Mouse (Mus musculus): ENCODE data around the gene Smim23. TPM values are rescaled to one million over a fixed set of nuclear protein-coding genes. Genes with fewer than 3 reads are reported as not detected.

Gene Smim23
- total and polyA plus RNA-seq, 2 experiments from 2014 or later: not detected

DNA sequence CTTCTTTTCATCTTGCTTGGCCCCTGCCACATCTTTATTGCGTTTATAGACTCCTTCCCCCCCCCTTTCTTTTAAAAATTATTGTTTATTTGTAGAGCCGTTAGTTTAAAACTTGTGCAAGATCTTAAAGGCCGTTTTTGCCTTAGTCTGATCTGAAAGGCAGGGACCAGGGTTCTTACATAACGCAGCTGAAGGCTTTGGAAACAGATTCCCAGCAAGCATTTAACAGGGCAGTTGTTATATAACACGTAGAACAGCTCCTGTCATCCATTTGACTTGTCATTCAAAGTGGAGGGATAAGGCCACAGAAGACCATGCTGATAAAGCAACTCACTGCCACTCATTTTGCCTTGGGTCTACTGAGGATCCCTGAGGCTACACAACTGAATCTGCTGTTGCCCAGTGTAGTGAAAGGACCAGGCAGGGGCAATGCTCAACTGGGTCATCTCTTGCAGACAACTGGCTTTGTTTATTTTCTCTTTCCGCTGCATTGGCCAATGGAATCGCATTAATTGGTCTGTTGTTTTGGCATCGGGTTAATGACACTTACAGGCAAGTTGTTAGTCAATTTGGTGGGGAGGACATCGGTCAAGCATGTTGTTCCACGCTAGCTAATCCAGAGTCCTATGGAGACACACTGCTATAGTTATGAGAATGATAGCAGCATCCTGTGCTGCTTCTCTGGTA, 29.5 kb downstream of the Smim23 start:
- no peaks in the 10 kb centered on the region for H3K9me3 ChIP-seq (replicated peaks; ENCODE audit: control insufficient read depth, low read length)
- no peak for TF ChIP-seq CTCF (IDR thresholded peaks at IDR 0.05; ENCODE audit: low read depth)
- no peak for TF ChIP-seq EP300 (IDR thresholded peaks at IDR 0.05; ENCODE audit: low read depth)
- ATAC-seq (ENCODE audit: insufficient read depth, low read depth): no peak
- DNase-seq (ENCODE audit: low spot score): no peak
- H3K27ac ChIP-seq (ENCODE audit: low read depth): no peak overlapping the region
- no peak overlapping the region for H3K4me3 ChIP-seq (ENCODE audit: low read depth, low read length)
- H3K27me3 ChIP-seq (ENCODE audit: control insufficient read depth, insufficient read depth, low read length): no peaks in the 10 kb centered on the region
- 0 out of 2 replicates have a peak, but pooled peaks cover 4% of the 10 kb centered on the region for H3K4me1 ChIP-seq (ENCODE audit: control insufficient read depth, insufficient read depth)
- 74% methylated on average over 10 of the region's 10 CpGs for WGBS
- no peaks in the 10 kb centered on the region for H3K36me3 ChIP-seq (replicated peaks; ENCODE audit: control insufficient read depth, insufficient read depth, low read length)
- no peak overlapping the region for H3K9ac ChIP-seq (replicated peaks; ENCODE audit: low read depth, low read length)
- no peak overlapping the region for H3K4me2 ChIP-seq (ENCODE audit: low read depth, low read length)

DNA sequence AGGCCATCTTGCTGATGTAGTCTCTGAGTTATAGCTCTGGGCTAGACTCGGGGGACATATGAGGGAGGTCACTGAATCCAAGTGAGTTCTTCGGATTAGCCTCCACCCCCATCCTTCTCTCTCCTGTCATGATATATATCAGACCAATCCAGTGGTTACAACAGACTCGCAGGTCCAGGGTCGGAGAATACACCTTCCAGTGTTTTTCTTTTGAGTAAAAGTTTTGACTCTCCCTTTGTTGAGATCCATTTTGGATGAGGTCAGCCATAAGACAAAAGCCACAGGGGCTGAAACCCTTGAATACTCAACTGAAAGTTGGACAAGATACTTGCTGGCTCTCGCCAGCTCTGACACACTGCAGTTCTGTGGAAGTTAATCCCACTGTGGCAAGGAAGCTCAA, 38.2 kb downstream of the Smim23 start:
- Histone ChIP-seq H3K9ac (replicated peaks; ENCODE audit: low read depth, low read length) (no peak overlapping the region), H3K36me3 (replicated peaks; ENCODE audit: control insufficient read depth, insufficient read depth, low read length) (no peaks in the 10 kb centered on the region), H3K4me2 (ENCODE audit: low read depth, low read length) (no peak overlapping the region), H3K9me3 (replicated peaks; ENCODE audit: control insufficient read depth, low read length) (no peaks in the 10 kb centered on the region), H3K27ac (ENCODE audit: low read depth) (no peak overlapping the region), H3K27me3 (ENCODE audit: control insufficient read depth, insufficient read depth, low read length) (no peaks in the 10 kb centered on the region), H3K4me3 (ENCODE audit: low read depth, low read length) (no peak overlapping the region), H3K4me1 (ENCODE audit: control insufficient read depth, insufficient read depth) (0 out of 2 replicates have a peak, but pooled peaks cover 12% of the 10 kb centered on the region)
- DNase-seq (ENCODE audit: low spot score): no peak
- 79% methylated on average over 5 of the region's 5 CpGs for WGBS
- no peak for TF ChIP-seq CTCF (IDR thresholded peaks at IDR 0.05; ENCODE audit: low read depth)
- no peak for TF ChIP-seq EP300 (IDR thresholded peaks at IDR 0.05; ENCODE audit: low read depth)
- ATAC-seq (ENCODE audit: insufficient read depth, low read depth): no peak

DNA sequence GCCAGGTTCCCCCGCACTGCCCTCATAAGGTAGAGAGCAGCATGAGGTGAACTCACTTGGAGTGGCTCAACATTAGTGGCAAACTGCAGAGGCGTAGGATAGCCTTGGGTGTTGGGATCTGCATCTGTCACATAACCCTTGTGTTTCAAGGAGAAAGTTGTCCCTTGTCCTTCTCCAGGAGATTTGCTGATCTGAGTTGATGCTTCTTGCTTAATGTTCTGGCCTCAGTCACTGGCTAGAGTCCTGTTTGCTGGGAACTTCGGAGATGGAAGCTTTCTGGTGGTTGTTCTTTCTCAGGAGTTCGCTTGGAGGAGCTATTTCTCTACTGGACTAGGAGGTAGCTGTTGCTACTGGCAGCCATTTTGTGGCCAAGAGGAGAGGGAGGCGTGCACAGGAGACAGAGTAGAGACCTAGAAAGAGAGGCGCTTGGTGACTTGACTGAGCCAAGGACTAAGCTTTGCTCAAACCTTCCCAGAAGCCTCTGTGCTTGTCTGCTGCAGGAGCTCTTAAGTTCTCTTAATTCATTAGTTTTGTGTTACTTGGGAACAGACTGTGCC, 38.7 kb downstream of the Smim23 start:
- H3K27ac ChIP-seq (ENCODE audit: low read depth): no peak overlapping the region
- TF ChIP-seq CTCF (IDR thresholded peaks at IDR 0.05; ENCODE audit: low read depth): no peak
- no peak for TF ChIP-seq EP300 (IDR thresholded peaks at IDR 0.05; ENCODE audit: low read depth)
- H3K27me3 ChIP-seq (ENCODE audit: control insufficient read depth, insufficient read depth, low read length): no peaks in the 10 kb centered on the region
- H3K9me3 ChIP-seq (replicated peaks; ENCODE audit: control insufficient read depth, low read length): no peaks in the 10 kb centered on the region
- no peak overlapping the region for H3K9ac ChIP-seq (replicated peaks; ENCODE audit: low read depth, low read length)
- WGBS: 78% methylated on average over 6 of the region's 6 CpGs
- no peak for ATAC-seq (ENCODE audit: insufficient read depth, low read depth)
- no peaks in the 10 kb centered on the region for H3K36me3 ChIP-seq (replicated peaks; ENCODE audit: control insufficient read depth, insufficient read depth, low read length)
- H3K4me3 ChIP-seq (ENCODE audit: low read depth, low read length): no peak overlapping the region
- 0 out of 2 replicates have a peak, but pooled peaks cover 15% of the 10 kb centered on the region for H3K4me1 ChIP-seq (ENCODE audit: control insufficient read depth, insufficient read depth)
- no peak overlapping the region for H3K4me2 ChIP-seq (ENCODE audit: low read depth, low read length)
- no peak for DNase-seq (ENCODE audit: low spot score)

DNA sequence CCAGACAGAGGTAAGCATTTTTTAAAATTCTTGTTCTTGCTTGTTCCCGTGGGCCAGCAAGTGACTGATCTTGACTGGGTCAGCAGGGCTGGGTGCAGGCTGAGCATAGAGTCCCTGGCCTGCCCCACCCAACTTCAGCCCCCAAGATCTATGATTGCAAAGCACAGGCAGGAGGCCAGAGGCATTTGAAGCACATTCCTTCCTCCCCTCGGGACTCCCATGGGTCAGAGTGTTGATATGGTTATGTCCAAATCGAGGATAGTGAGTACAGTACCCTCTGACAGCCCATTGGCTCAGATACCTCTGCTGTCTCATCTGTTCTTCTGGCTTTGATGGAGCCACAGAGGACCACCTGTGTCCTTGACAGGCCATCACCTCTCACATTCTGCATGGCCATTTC, 41.7 kb downstream of the Smim23 start:
- WGBS: 23% methylated on average over 3 of the region's 3 CpGs
- no peak overlapping the region for H3K9ac ChIP-seq (replicated peaks; ENCODE audit: low read depth, low read length)
- ATAC-seq (ENCODE audit: insufficient read depth, low read depth): peak; percentile 56
- H3K27me3 ChIP-seq (ENCODE audit: control insufficient read depth, insufficient read depth, low read length): no peaks in the 10 kb centered on the region
- H3K27ac ChIP-seq (ENCODE audit: low read depth): no peak overlapping the region
- DNase-seq (ENCODE audit: low spot score): no peak
- no peak overlapping the region for H3K4me3 ChIP-seq (ENCODE audit: low read depth, low read length)
- no peak overlapping the region for H3K4me2 ChIP-seq (ENCODE audit: low read depth, low read length)
- no peaks in the 10 kb centered on the region for H3K9me3 ChIP-seq (replicated peaks; ENCODE audit: control insufficient read depth, low read length)
- H3K4me1 ChIP-seq (ENCODE audit: control insufficient read depth, insufficient read depth): 0 out of 2 replicates have a peak, but pooled peaks cover 15% of the 10 kb centered on the region
- no peaks in the 10 kb centered on the region for H3K36me3 ChIP-seq (replicated peaks; ENCODE audit: control insufficient read depth, insufficient read depth, low read length)
- TF ChIP-seq EP300 (IDR thresholded peaks at IDR 0.05; ENCODE audit: low read depth): no peak
- TF ChIP-seq CTCF (IDR thresholded peaks at IDR 0.05; ENCODE audit: low read depth): no peak

DNA sequence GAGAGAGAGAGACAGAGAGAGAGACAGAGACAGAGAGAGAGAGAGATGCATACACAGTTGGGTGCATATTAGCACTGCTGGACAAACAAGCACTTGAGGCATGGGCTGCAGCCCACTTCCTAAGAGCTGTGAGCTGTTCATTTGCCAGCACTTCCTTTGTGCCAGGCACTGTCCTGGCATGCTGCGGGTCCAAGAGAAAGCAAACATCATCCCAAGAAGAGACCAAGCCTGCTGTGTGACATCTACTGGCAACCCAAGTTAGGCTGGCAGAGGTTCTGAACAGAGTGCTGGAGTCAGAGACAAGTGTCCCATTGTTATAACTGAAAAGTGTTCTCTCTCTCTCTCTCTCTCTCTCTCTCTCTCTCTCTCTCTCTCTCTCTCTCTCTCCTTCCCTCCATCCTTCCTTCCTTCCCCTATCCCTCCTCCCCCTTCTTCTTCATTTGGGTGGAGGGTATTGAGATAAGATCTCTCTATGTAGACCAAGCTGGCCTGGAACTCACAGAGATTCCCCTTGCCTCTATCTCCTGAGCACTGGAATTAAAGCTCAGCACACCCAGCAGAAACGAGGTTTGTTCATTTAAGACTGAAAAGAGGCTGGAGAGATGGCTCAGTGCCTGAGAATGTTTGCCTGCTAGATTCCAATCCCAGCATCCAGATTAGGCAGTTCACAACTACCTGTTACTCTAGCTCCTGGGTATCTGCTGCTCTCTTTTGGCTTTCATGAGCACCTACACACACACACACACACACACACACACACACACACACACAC, 42.6 kb downstream of the Smim23 start:
- no peaks in the 10 kb centered on the region for H3K27me3 ChIP-seq (ENCODE audit: control insufficient read depth, insufficient read depth, low read length)
- H3K4me3 ChIP-seq (ENCODE audit: low read depth, low read length): no peak overlapping the region
- H3K4me2 ChIP-seq (ENCODE audit: low read depth, low read length): no peak overlapping the region
- H3K9ac ChIP-seq (replicated peaks; ENCODE audit: low read depth, low read length): no peak overlapping the region
- no peaks in the 10 kb centered on the region for H3K9me3 ChIP-seq (replicated peaks; ENCODE audit: control insufficient read depth, low read length)
- TF ChIP-seq EP300 (IDR thresholded peaks at IDR 0.05; ENCODE audit: low read depth): no peak
- TF ChIP-seq CTCF (IDR thresholded peaks at IDR 0.05; ENCODE audit: low read depth): no peak
- no peak for ATAC-seq (ENCODE audit: insufficient read depth, low read depth)
- 41% methylated on average over 2 of the region's 2 CpGs for WGBS
- H3K36me3 ChIP-seq (replicated peaks; ENCODE audit: control insufficient read depth, insufficient read depth, low read length): no peaks in the 10 kb centered on the region
- no peak overlapping the region for H3K27ac ChIP-seq (ENCODE audit: low read depth)
- no peak for DNase-seq (ENCODE audit: low spot score)
- H3K4me1 ChIP-seq (ENCODE audit: control insufficient read depth, insufficient read depth): 0 out of 2 replicates have a peak, but pooled peaks cover 15% of the 10 kb centered on the region

All from heart, postnatal 0 days (tissue).